Mouse (Mus musculus): ENCODE data around the gene Slc24a5. TPM values are rescaled to one million over a fixed set of nuclear protein-coding genes. Genes with fewer than 3 reads are reported as not detected.
A peak's percentile ranks its signal among the peaks of the same experiment; 100 is the strongest.

Slc24a5 gene
- total RNA-seq (2014; rRNA removed; ENCODE audit: low replicate concordance) (not detected in 2 replicates), polyA plus RNA-seq (2015; fragmentation: Nextera tagmentation; extraction: Ambion mirVana) (0.82 and 1.1 TPM in 2 replicates)

DNA sequence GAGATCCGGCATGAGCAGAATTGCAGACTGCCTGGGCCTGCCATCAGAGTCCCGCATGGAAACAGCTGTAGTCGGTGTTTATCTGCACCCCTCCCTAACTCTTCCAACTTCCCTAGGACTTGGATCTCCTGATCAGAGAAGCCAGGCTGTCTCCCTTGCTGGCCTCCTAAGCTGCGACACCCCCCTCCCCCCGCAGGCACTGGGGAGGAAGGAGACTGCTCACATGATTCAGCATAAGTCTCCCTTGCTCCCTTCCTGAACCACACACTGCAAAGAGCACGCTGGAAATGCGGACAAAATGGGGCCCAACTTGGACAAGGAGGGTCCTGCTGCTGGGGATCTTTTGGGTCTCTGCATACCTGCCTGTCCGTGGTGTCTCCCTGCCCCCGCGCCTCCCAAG lies at the start of gene Slc24a5:
TSS of gene Slc24a5 (plus strand) at position 231 of the 400 bp plus-strand sequence.
- H3K9me3 ChIP-seq (replicated peaks; ENCODE audit: control insufficient read depth, low read length), result no peaks in the 10 kb centered on the region
- H3K4me1 ChIP-seq (ENCODE audit: control insufficient read depth, insufficient read depth), result no peaks in the 10 kb centered on the region
- no peaks in the 10 kb centered on the region for H3K36me3 ChIP-seq (replicated peaks; ENCODE audit: control insufficient read depth, insufficient read depth, low read length)
- no peak within 1 kb of the TSS for H3K9ac ChIP-seq (replicated peaks; ENCODE audit: low read depth, low read length)
- no peak for DNase-seq (ENCODE audit: low spot score)
- TF ChIP-seq EP300 (IDR thresholded peaks at IDR 0.05; ENCODE audit: low read depth) (no peak), CTCF (IDR thresholded peaks at IDR 0.05; ENCODE audit: low read depth) (no peak)
- 47% methylated on average over 9 of the region's 10 CpGs for WGBS
- H3K27me3 ChIP-seq (ENCODE audit: control insufficient read depth, insufficient read depth, low read length), result no peaks in the 10 kb centered on the region
- no peak within 1 kb of the TSS for H3K4me2 ChIP-seq (ENCODE audit: low read depth, low read length)
- no peak within 1 kb of the TSS for H3K4me3 ChIP-seq (ENCODE audit: low read depth, low read length)
- ATAC-seq (ENCODE audit: insufficient read depth, low read depth), result no peak
- no peak within 1 kb of the TSS for H3K27ac ChIP-seq (ENCODE audit: low read depth)

DNA sequence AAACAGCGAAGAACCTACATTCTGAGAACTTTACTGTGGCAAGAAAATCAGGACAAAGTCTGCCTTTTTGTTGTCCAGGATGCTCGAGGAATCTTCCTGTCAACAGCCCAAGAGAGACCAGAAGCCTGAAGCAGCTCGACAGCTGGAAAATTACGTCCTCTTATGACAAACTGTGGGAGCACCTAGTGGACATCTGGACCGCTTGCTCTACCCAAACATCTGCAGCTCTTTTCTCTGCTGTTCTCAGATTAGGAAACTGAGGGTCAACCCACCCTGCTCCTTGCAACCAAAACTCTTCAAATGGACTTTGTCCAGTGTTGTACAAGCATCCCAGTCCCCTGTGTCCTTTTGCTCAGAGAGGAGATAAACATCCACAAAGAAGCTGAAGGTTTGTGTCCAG lies 43.5 kb upstream of the Slc24a5 start:
- Histone ChIP-seq H3K9ac (replicated peaks; ENCODE audit: low read depth, low read length) (no peak overlapping the region), H3K27me3 (ENCODE audit: control insufficient read depth, insufficient read depth, low read length) (0 out of 2 replicates have a peak, but pooled peaks cover 4% of the 10 kb centered on the region), H3K4me2 (ENCODE audit: low read depth, low read length) (no peak overlapping the region), H3K4me3 (ENCODE audit: low read depth, low read length) (no peak overlapping the region), H3K36me3 (replicated peaks; ENCODE audit: control insufficient read depth, insufficient read depth, low read length) (no peaks in the 10 kb centered on the region), H3K9me3 (replicated peaks; ENCODE audit: control insufficient read depth, low read length) (no peaks in the 10 kb centered on the region), H3K4me1 (ENCODE audit: control insufficient read depth, insufficient read depth) (no peaks in the 10 kb centered on the region; the same call in 1 of the 2 replicates), H3K27ac (ENCODE audit: low read depth) (no peak overlapping the region)
- TF ChIP-seq EP300 (IDR thresholded peaks at IDR 0.05; ENCODE audit: low read depth) (no peak), CTCF (IDR thresholded peaks at IDR 0.05; ENCODE audit: low read depth) (no peak)
- no peak for ATAC-seq (ENCODE audit: insufficient read depth, low read depth)
- 48% methylated on average over 5 of the region's 5 CpGs for WGBS
- no peak for DNase-seq (ENCODE audit: low spot score)

DNA sequence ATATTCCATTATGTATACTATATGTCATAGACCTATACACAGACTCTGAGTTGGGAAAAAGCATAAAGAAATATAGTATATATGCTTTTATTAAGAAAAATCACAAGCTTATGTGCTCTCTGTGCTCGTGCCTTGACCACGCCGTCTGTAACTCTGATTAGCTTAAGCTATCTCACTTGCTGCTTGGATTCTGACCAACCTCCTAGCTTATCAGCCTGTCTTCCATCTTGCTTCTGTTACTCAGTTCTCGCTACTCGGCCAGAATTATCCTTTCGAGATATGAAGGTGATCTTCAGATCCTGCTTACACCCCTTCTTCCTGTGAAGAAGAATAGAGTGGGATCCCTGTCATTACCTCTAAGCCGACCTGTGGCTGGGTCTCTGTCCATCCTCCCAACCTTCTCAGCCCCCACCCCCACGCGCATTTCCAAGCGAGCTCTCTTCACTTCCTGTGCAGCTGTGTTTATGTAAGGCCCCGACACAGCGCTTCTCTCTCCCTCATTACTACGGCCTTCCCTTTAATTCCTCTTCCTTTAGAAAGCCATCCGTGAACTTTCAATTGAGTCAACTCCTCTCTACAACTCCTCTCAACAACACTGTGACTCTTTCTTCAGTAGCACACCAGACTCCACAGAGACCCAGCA lies 41.4 kb upstream of the Slc24a5 start:
- DNase-seq (ENCODE audit: low spot score) (no peak), ATAC-seq (ENCODE audit: insufficient read depth, low read depth) (no peak)
- Histone ChIP-seq H3K9me3 (replicated peaks; ENCODE audit: control insufficient read depth, low read length) (no peaks in the 10 kb centered on the region), H3K27me3 (ENCODE audit: control insufficient read depth, insufficient read depth, low read length) (0 out of 2 replicates have a peak, but pooled peaks cover 4% of the 10 kb centered on the region), H3K4me2 (ENCODE audit: low read depth, low read length) (peak overlapping the region; percentile 26; the same call in 1 of the 2 replicates), H3K27ac (ENCODE audit: low read depth) (no peak overlapping the region), H3K4me3 (ENCODE audit: low read depth, low read length) (no peak overlapping the region), H3K36me3 (replicated peaks; ENCODE audit: control insufficient read depth, insufficient read depth, low read length) (no peaks in the 10 kb centered on the region), H3K9ac (replicated peaks; ENCODE audit: low read depth, low read length) (no peak overlapping the region), H3K4me1 (ENCODE audit: control insufficient read depth, insufficient read depth) (peaks cover 4% of the 10 kb centered on the region; the same call in 1 of the 2 replicates)
- TF ChIP-seq CTCF (IDR thresholded peaks at IDR 0.05; ENCODE audit: low read depth) (no peak), EP300 (IDR thresholded peaks at IDR 0.05; ENCODE audit: low read depth) (no peak)
- WGBS, result 31% methylated on average over 14 of the region's 14 CpGs

DNA sequence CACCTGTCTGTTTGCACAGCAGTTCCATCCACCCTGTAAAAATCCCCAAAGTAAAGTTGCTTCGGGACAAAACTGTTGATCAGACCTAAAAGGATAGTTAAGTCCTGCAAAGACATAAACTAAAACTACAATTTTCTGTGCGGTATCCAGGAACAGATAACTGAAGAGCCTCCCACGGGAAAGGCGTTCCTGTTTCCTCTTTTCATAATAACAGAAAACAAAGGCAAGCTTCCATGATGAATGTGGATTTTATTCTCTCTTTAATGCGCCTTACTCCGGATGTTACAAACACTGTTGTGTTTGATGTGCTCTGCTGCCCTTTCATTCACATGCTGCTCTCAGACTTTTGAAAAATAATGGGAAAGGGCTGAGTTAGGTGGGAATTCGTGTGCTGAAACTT lies 37.3 kb upstream of the Slc24a5 start:
- Histone ChIP-seq H3K9me3 (replicated peaks; ENCODE audit: control insufficient read depth, low read length) (no peaks in the 10 kb centered on the region), H3K27ac (ENCODE audit: low read depth) (no peak overlapping the region), H3K4me3 (ENCODE audit: low read depth, low read length) (no peak overlapping the region), H3K4me1 (ENCODE audit: control insufficient read depth, insufficient read depth) (peaks cover 4% of the 10 kb centered on the region; the same call in 1 of the 2 replicates), H3K4me2 (ENCODE audit: low read depth, low read length) (no peak overlapping the region), H3K36me3 (replicated peaks; ENCODE audit: control insufficient read depth, insufficient read depth, low read length) (no peaks in the 10 kb centered on the region), H3K27me3 (ENCODE audit: control insufficient read depth, insufficient read depth, low read length) (0 out of 2 replicates have a peak, but pooled peaks cover 4% of the 10 kb centered on the region), H3K9ac (replicated peaks; ENCODE audit: low read depth, low read length) (no peak overlapping the region)
- TF ChIP-seq CTCF (IDR thresholded peaks at IDR 0.05; ENCODE audit: low read depth) (no peak), EP300 (IDR thresholded peaks at IDR 0.05; ENCODE audit: low read depth) (no peak)
- 62% methylated on average over 7 of the region's 7 CpGs for WGBS
- DNase-seq (ENCODE audit: low spot score) (no peak), ATAC-seq (ENCODE audit: insufficient read depth, low read depth) (no peak)

DNA sequence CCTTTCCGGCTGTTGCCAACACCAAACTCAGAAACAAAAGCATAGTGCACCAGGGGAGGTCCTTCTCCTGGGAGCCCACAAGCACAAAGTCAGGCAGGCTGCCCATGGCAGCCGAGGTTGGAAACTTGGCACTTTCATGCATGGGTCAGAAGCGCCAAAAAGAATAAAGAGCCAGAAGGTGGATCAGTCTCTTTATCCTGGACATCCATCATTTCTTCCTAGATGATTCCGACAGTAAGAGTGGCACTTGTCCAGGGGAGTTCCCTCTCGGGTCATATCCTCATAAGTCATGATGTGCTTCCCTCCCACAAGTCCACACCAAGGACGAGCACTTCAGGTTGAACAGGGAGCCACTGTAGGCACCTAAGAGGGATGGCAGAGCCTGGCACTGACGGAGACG lies 36.8 kb upstream of the Slc24a5 start:
- WGBS, result 74% methylated on average over 8 of the region's 8 CpGs
- H3K27me3 ChIP-seq (ENCODE audit: control insufficient read depth, insufficient read depth, low read length), result 0 out of 2 replicates have a peak, but pooled peaks cover 4% of the 10 kb centered on the region
- H3K4me2 ChIP-seq (ENCODE audit: low read depth, low read length), result no peak overlapping the region
- ATAC-seq (ENCODE audit: insufficient read depth, low read depth) (no peak), DNase-seq (ENCODE audit: low spot score) (no peak)
- H3K4me1 ChIP-seq (ENCODE audit: control insufficient read depth, insufficient read depth), result peaks cover 4% of the 10 kb centered on the region; the same call in 1 of the 2 replicates
- H3K36me3 ChIP-seq (replicated peaks; ENCODE audit: control insufficient read depth, insufficient read depth, low read length), result no peaks in the 10 kb centered on the region
- no peak overlapping the region for H3K9ac ChIP-seq (replicated peaks; ENCODE audit: low read depth, low read length)
- no peak overlapping the region for H3K4me3 ChIP-seq (ENCODE audit: low read depth, low read length)
- no peak for TF ChIP-seq EP300 (IDR thresholded peaks at IDR 0.05; ENCODE audit: low read depth)
- no peak for TF ChIP-seq CTCF (IDR thresholded peaks at IDR 0.05; ENCODE audit: low read depth)
- no peaks in the 10 kb centered on the region for H3K9me3 ChIP-seq (replicated peaks; ENCODE audit: control insufficient read depth, low read length)
- H3K27ac ChIP-seq (ENCODE audit: low read depth), result no peak overlapping the region

All from heart, postnatal 0 days (tissue).